Mouse (Mus musculus) thymus, adult 2 months (tissue): Measurements from ENCODE around the gene Gp5.

Experiments
- CTCF ChIP-seq: fragments of 200-500 bp; IDR thresholded peaks from 2 replicates; pipeline ENCODE4 v1.5.1; 2012; ENCODE audit warnings: mild to moderate bottlenecking, control low read depth, low read length, moderate library complexity, borderline replicate concordance; ENCODE audit not compliant: control insufficient read depth, poor library complexity, insufficient read depth; ENCODE audit errors: extremely low read depth
- POLR2A ChIP-seq: fragments of 200-500 bp; IDR thresholded peaks from 2 replicates; pipeline ENCODE4 v1.6.1; 2012; ENCODE audit warnings: mild to moderate bottlenecking, low read length, control low read depth, moderate library complexity; ENCODE audit not compliant: control insufficient read depth, poor library complexity, insufficient read depth; ENCODE audit errors: extremely low read depth

- TF ChIP-seq CTCF (no peak), POLR2A (no peak)
Measured at GRCm38 (mm10) chr16:30271223-30271761, 39.3 kb downstream of the Gp5 start.
